Comparison of ENCODE assay signal across 12 mouse cellular contexts in genomic region chr7:82773150-82773549, GRCm38 (mm10).
DNase-seq lines count a peak whose midpoint lies in the region; ATAC-seq and TF ChIP-seq lines count a peak whose summit lies in the region.
"Had no signal": no experiment of that assay in that cellular context is flagged by ENCODE, and none has a peak within 500 bp of the region (broad histone marks: within the 10 kb centered on the region; RNA-seq: fewer than 3 reads in every experiment).

No protein-coding gene starts in this region.

- peaks cover 18% of the 10 kb centered on the region for H3K4me1 ChIP-seq in hindbrain, embryonic 12.5 days
- H3K4me1 ChIP-seq in hindbrain, embryonic 16.5 days (ENCODE audit: control insufficient read depth, insufficient read depth, low read depth, low read length) = peaks cover 11% of the 10 kb centered on the region
- H3K4me1 ChIP-seq in intestine, embryonic 14.5 days (replicated peaks; ENCODE audit: control insufficient read depth, insufficient read depth, low read length) = peaks cover 31% of the 10 kb centered on the region
- H3K4me1 ChIP-seq in stomach, postnatal 0 days (replicated peaks; ENCODE audit: control insufficient read depth, insufficient read depth) = no peaks in the 10 kb centered on the region
- H3K4me1 ChIP-seq: liver, embryonic 12.5 days had no signal

- TF ChIP-seq CTCF in stomach, postnatal 0 days (IDR thresholded peaks at IDR 0.05; ENCODE audit: low read depth) = peak; percentile 22; the same call in 1 of the 2 replicates

- peak overlapping the region; percentile 45; the same call in 1 of the 2 replicates for H3K27ac ChIP-seq in hindbrain, embryonic 12.5 days
- no peak overlapping the region for H3K27ac ChIP-seq in hindbrain, embryonic 16.5 days (ENCODE audit: low read depth, low read length)
- H3K27ac ChIP-seq in intestine, embryonic 14.5 days (ENCODE audit: low read depth) = peak overlapping the region; percentile 81
- H3K27ac ChIP-seq in stomach, postnatal 0 days (replicated peaks) = 0 out of 2 replicates have a peak overlapping the region, but pooled peaks have one; percentile 13
- H3K27ac ChIP-seq: layer of hippocampus, adult 2 months; liver, embryonic 12.5 days had no signal

- TF ChIP-seq EP300 in stomach, postnatal 0 days (optimal IDR thresholded peaks at IDR 0.05) = no peak

- ATAC-seq in hindbrain, embryonic 12.5 days (ENCODE audit: low FRiP score) = no peak
- no peak for ATAC-seq in hindbrain, embryonic 16.5 days
- ATAC-seq in intestine, embryonic 14.5 days (replicated peaks; ENCODE audit: low FRiP score, low TSS enrichment, low read depth) = 0 out of 2 replicates have a peak, but pooled peaks have one; percentile 46
- no peak for ATAC-seq in stomach, postnatal 0 days (ENCODE audit: low FRiP score, low TSS enrichment)
- ATAC-seq: liver, embryonic 12.5 days had no signal

- peak; percentile 33 for DNase-seq in thymus, postnatal 4 days
- no peak for DNase-seq in thymus, postnatal 36 days
- DNase-seq in intestine, embryonic 14.5 days (ENCODE audit: low spot score) = no peak
- no peak for DNase-seq in stomach, postnatal 0 days (ENCODE audit: low spot score)
- no peak for DNase-seq in liver
- DNase-seq in cerebellum, postnatal 36 days = no peak
- DNase-seq: adrenal gland, adult 2 months had no signal

- no peaks in the 10 kb centered on the region for H3K27me3 ChIP-seq in hindbrain, embryonic 12.5 days
- no peaks in the 10 kb centered on the region for H3K27me3 ChIP-seq in hindbrain, embryonic 16.5 days (replicated peaks; ENCODE audit: control insufficient read depth, insufficient read depth, low read length)
- H3K27me3 ChIP-seq in intestine, embryonic 14.5 days (replicated peaks; ENCODE audit: control insufficient read depth, insufficient read depth, low read length) = no peaks in the 10 kb centered on the region
- no peaks in the 10 kb centered on the region for H3K27me3 ChIP-seq in stomach, postnatal 0 days (ENCODE audit: control insufficient read depth, insufficient read depth, low read length)
- H3K27me3 ChIP-seq: liver, embryonic 12.5 days had no signal

- H3K4me3 ChIP-seq in hindbrain, embryonic 12.5 days = no peak overlapping the region
- no peak overlapping the region for H3K4me3 ChIP-seq in hindbrain, embryonic 16.5 days (ENCODE audit: low read length)
- no peak overlapping the region for H3K4me3 ChIP-seq in intestine, embryonic 14.5 days (ENCODE audit: low read depth, low read length)
- H3K4me3 ChIP-seq in stomach, postnatal 0 days (ENCODE audit: low read depth, low read length) = no peak overlapping the region
- H3K4me3 ChIP-seq: erythroblast, embryonic 14.5 days; layer of hippocampus, adult 2 months; liver, embryonic 12.5 days had no signal

- no peak overlapping the region for H3K9ac ChIP-seq in hindbrain, embryonic 12.5 days
- no peak overlapping the region for H3K9ac ChIP-seq in hindbrain, embryonic 16.5 days (ENCODE audit: low read depth, low read length)
- no peak overlapping the region for H3K9ac ChIP-seq in intestine, embryonic 14.5 days (ENCODE audit: low read length)
- H3K9ac ChIP-seq in stomach, postnatal 0 days (ENCODE audit: low read length) = no peak overlapping the region
- H3K9ac ChIP-seq: liver, embryonic 12.5 days had no signal

- H3K36me3 ChIP-seq in hindbrain, embryonic 12.5 days = no peaks in the 10 kb centered on the region
- H3K36me3 ChIP-seq in hindbrain, embryonic 16.5 days (ENCODE audit: control insufficient read depth, insufficient read depth, low read length) = no peaks in the 10 kb centered on the region
- H3K36me3 ChIP-seq in intestine, embryonic 14.5 days (ENCODE audit: control insufficient read depth, insufficient read depth, low read length) = no peaks in the 10 kb centered on the region
- H3K36me3 ChIP-seq in stomach, postnatal 0 days (ENCODE audit: control insufficient read depth, insufficient read depth, low read length) = no peaks in the 10 kb centered on the region

- WGBS in hindbrain, embryonic 12.5 days = 64% methylated on average over 9 of the region's 9 CpGs
- WGBS in hindbrain, embryonic 16.5 days = 58% methylated on average over 9 of the region's 9 CpGs
- WGBS in intestine, embryonic 14.5 days = 36% methylated on average over 9 of the region's 9 CpGs
- 52% methylated on average over 9 of the region's 9 CpGs for WGBS in stomach, postnatal 0 days

- no peaks in the 10 kb centered on the region for H3K9me3 ChIP-seq in hindbrain, embryonic 12.5 days (replicated peaks)
- peaks cover 2% of the 10 kb centered on the region; the same call in 1 of the 2 replicates for H3K9me3 ChIP-seq in hindbrain, embryonic 16.5 days (ENCODE audit: control insufficient read depth, low read length)
- H3K9me3 ChIP-seq in intestine, embryonic 14.5 days (ENCODE audit: control insufficient read depth, low read length) = no peaks in the 10 kb centered on the region
- H3K9me3 ChIP-seq in stomach, postnatal 0 days (ENCODE audit: control insufficient read depth, low read length) = no peaks in the 10 kb centered on the region
- H3K9me3 ChIP-seq: liver, embryonic 12.5 days had no signal

- no peak overlapping the region for H3K4me2 ChIP-seq in hindbrain, embryonic 12.5 days (replicated peaks)
- no peak overlapping the region for H3K4me2 ChIP-seq in hindbrain, embryonic 16.5 days (ENCODE audit: low read length)
- no peak overlapping the region for H3K4me2 ChIP-seq in intestine, embryonic 14.5 days (ENCODE audit: low read length)
- H3K4me2 ChIP-seq in stomach, postnatal 0 days (replicated peaks; ENCODE audit: low read depth) = no peak overlapping the region
- H3K4me2 ChIP-seq: liver, embryonic 12.5 days had no signal
